Mouse (Mus musculus) kidney, embryonic 15.5 days (tissue): ENCODE measurements around the gene Ppp3r2. TPM values are rescaled to one million over a fixed set of nuclear protein-coding genes. Genes with fewer than 3 reads are reported as not detected.

Experiments
- ATAC-seq: fragments of 200-750 bp; cut with Nextera tagmentation; replicated peaks from 2 replicates; pipeline ENCODE4 v1.8.0; 2017; ENCODE audit warnings: moderate TSS enrichment; ENCODE audit not compliant: low FRiP score
- H3K27ac ChIP-seq: fragments of 300-500 bp; sonication (generic); 2 replicates; pipeline ENCODE4 v1.5.1; 2015; ENCODE audit warnings: mild to moderate bottlenecking, inconsistent platforms
- H3K27me3 ChIP-seq: fragments of 300-500 bp; sonication (generic); 2 replicates; pipeline ENCODE4 v1.6.1; 2015; ENCODE audit warnings: inconsistent platforms
- H3K36me3 ChIP-seq: fragments of 300-500 bp; sonication (generic); 2 replicates; pipeline ENCODE4 v1.6.1; 2015; ENCODE audit warnings: inconsistent platforms
- H3K4me1 ChIP-seq: fragments of 300-500 bp; sonication (generic); 2 replicates; pipeline ENCODE4 v1.6.1; 2015; ENCODE audit warnings: inconsistent platforms
- H3K4me2 ChIP-seq: fragments of 300-500 bp; sonication (generic); 2 replicates; pipeline ENCODE4 v1.6.1; 2015; ENCODE audit warnings: moderate library complexity, mild to moderate bottlenecking, inconsistent platforms
- H3K4me3 ChIP-seq: fragments of 300-500 bp; sonication (generic); replicated peaks from 2 replicates; pipeline ENCODE4 v1.5.1; 2015; ENCODE audit warnings: mild to moderate bottlenecking, inconsistent platforms
- H3K9ac ChIP-seq: fragments of 300-500 bp; sonication (generic); 2 replicates; pipeline ENCODE4 v1.6.1; 2015; ENCODE audit warnings: mild to moderate bottlenecking, inconsistent platforms
- H3K9me3 ChIP-seq: fragments of 300-500 bp; sonication (generic); replicated peaks from 2 replicates; pipeline ENCODE4 v1.6.1; 2016; ENCODE audit warnings: inconsistent platforms
- WGBS: fragments of 180-500 bp; shearing (Covaris S2); methylation state at CpG from one replicate; pipeline ENCODE4 v1.1.7; 2015; ENCODE audit warnings: mixed read lengths; 5-methylcytosine and 5-hydroxymethylcytosine counted together
- polyA plus RNA-seq: library from polyadenylated mRNA; unstranded; fragments of >200 nt; fragmentation: Nextera tagmentation; extraction: Ambion mirVana; gene quantifications from 2 replicates; pipeline ENCODE4 v1.2.1, GENCODE M21; 2015

Ppp3r2 gene
- polyA plus RNA-seq, 1 experiment from 2014 or later: 0.12 TPM

- Histone ChIP-seq H3K27ac (no peak overlapping the region), H3K9ac (no peak overlapping the region), H3K36me3 (peaks cover 86% of the 10 kb centered on the region), H3K4me3 (no peak overlapping the region), H3K27me3 (no peaks in the 10 kb centered on the region), H3K9me3 (no peaks in the 10 kb centered on the region), H3K4me1 (no peaks in the 10 kb centered on the region), H3K4me2 (no peak overlapping the region)
- 73% methylated on average over 2 of the region's 2 CpGs for WGBS
- ATAC-seq: no peak
These were observed 41.9 kb downstream of the Ppp3r2 start for GRCm38 (mm10) chr4:49639913-49640312.

- H3K36me3 ChIP-seq: peaks cover 82% of the 10 kb centered on the region
- H3K27ac ChIP-seq: no peak overlapping the region
- ATAC-seq: no peak
- no peak overlapping the region for H3K4me2 ChIP-seq
- peaks cover 6% of the 10 kb centered on the region; the same call in 1 of the 2 replicates for H3K4me1 ChIP-seq
- no peak overlapping the region for H3K9ac ChIP-seq
- H3K27me3 ChIP-seq: no peaks in the 10 kb centered on the region
- 95% methylated on average over 11 of the region's 11 CpGs for WGBS
- no peak overlapping the region for H3K4me3 ChIP-seq
- no peaks in the 10 kb centered on the region for H3K9me3 ChIP-seq
These were observed 44.0 kb downstream of the Ppp3r2 start for GRCm38 (mm10) chr4:49637821-49638220.

GRCm38 (mm10) chr4:49632139-49632481 is 49.7 kb downstream of the Ppp3r2 start:
- Histone ChIP-seq H3K4me2 (peak overlapping the region; percentile 81), H3K9me3 (no peaks in the 10 kb centered on the region), H3K36me3 (peaks cover 36% of the 10 kb centered on the region), H3K27ac (peak overlapping the region; percentile 97), H3K27me3 (no peaks in the 10 kb centered on the region), H3K4me3 (peak overlapping the region; percentile 93), H3K9ac (peak overlapping the region; percentile 87), H3K4me1 (peaks cover 9% of the 10 kb centered on the region; the same call in 1 of the 2 replicates)
- WGBS: under 1% methylated on average over 30 of the region's 30 CpGs
- peak; percentile 81; the same call in 1 of the 2 replicates for ATAC-seq

- Histone ChIP-seq H3K4me1 (peaks cover 11% of the 10 kb centered on the region; the same call in 1 of the 2 replicates), H3K9me3 (no peaks in the 10 kb centered on the region), H3K36me3 (peaks cover 31% of the 10 kb centered on the region), H3K27me3 (no peaks in the 10 kb centered on the region), H3K9ac (peak within 1 kb of the TSS; percentile 87), H3K4me3 (peak within 1 kb of the TSS; percentile 93), H3K27ac (peak within 1 kb of the TSS; percentile 97), H3K4me2 (peak within 1 kb of the TSS; percentile 81)
- peak; percentile 98 for ATAC-seq
- 4% methylated on average over 37 of the region's 37 CpGs for WGBS
These were observed 50.3 kb downstream of the Ppp3r2 start, which contains the start of gene Rnf20 for GRCm38 (mm10) chr4:49631319-49632138. Gene Rnf20 (plus strand): TSS chr4:49632006.

- no peak overlapping the region for H3K9ac ChIP-seq
- peaks cover 5% of the 10 kb centered on the region for H3K36me3 ChIP-seq
- no peak overlapping the region for H3K27ac ChIP-seq
- peaks cover 9% of the 10 kb centered on the region; the same call in 1 of the 2 replicates for H3K4me1 ChIP-seq
- 88% methylated on average over 5 of the region's 5 CpGs for WGBS
- no peaks in the 10 kb centered on the region for H3K9me3 ChIP-seq
- H3K4me3 ChIP-seq: no peak overlapping the region
- H3K27me3 ChIP-seq: no peaks in the 10 kb centered on the region
- ATAC-seq: no peak
- no peak overlapping the region for H3K4me2 ChIP-seq
These were observed 52.9 kb downstream of the Ppp3r2 start for GRCm38 (mm10) chr4:49628941-49629340.

Other genes starting within 250 kb of the Ppp3r2 start
- 0.27 and 0.94 TPM in 2 replicates for gene Acnat1, start 208.1 kb downstream of the Ppp3r2 start, polyA plus RNA-seq
- gene Baat, start 175.5 kb downstream of the Ppp3r2 start, polyA plus RNA-seq: 0.16 TPM in 1 of 2 replicates, not detected in the other
- 84.8 and 93.1 TPM in 2 replicates for gene Mrpl50, start 160.9 kb downstream of the Ppp3r2 start, polyA plus RNA-seq
- 10.3 and 10.5 TPM in 2 replicates for gene Zfp189, start 160.8 kb downstream of the Ppp3r2 start, polyA plus RNA-seq
- 235 and 237 TPM in 2 replicates for gene Aldob, start 132.5 kb downstream of the Ppp3r2 start, polyA plus RNA-seq
- gene Tmem246, start 84.1 kb downstream of the Ppp3r2 start, polyA plus RNA-seq: 19.6 and 21.9 TPM in 2 replicates
- gene Rnf20, start 50.0 kb downstream of the Ppp3r2 start, polyA plus RNA-seq: 44.2 and 45.1 TPM in 2 replicates
- gene Grin3a, start 163.7 kb upstream of the Ppp3r2 start, polyA plus RNA-seq: 0.78 and 0.84 TPM in 2 replicates